Mouse (Mus musculus) hindbrain, embryonic 10.5 days (tissue): ENCODE data around the gene Wipf1. TPM values are rescaled to one million over a fixed set of nuclear protein-coding genes. Genes with fewer than 3 reads are reported as not detected.

Source experiments
- DNase-seq: peaks from one replicate; pipeline ENCODE4 v3.0.0-alpha.2; 2017; ENCODE audit warnings: low spot score
- H3K27ac ChIP-seq: fragments of 300-500 bp; sonication (generic); 2 replicates; pipeline ENCODE4 v1.5.1; 2016; ENCODE audit warnings: mild to moderate bottlenecking, moderate library complexity
- H3K27me3 ChIP-seq: fragments of 300-500 bp; sonication (generic); 2 replicates; pipeline ENCODE4 v1.6.1; 2016; ENCODE audit warnings: mild to moderate bottlenecking; ENCODE audit not compliant: poor library complexity, insufficient read depth, severe bottlenecking
- H3K36me3 ChIP-seq: fragments of 300-500 bp; sonication (generic); 2 replicates; pipeline ENCODE4 v1.6.1; 2016; ENCODE audit warnings: mild to moderate bottlenecking, moderate library complexity
- H3K4me1 ChIP-seq: fragments of 300-500 bp; sonication (generic); replicated peaks from 2 replicates; pipeline ENCODE4 v1.6.1; 2016; ENCODE audit warnings: mild to moderate bottlenecking
- H3K4me3 ChIP-seq: fragments of 300-500 bp; sonication (generic); 2 replicates; pipeline ENCODE4 v1.5.1; 2016; ENCODE audit warnings: mild to moderate bottlenecking, moderate library complexity
- H3K9me3 ChIP-seq: fragments of 300-500 bp; sonication (generic); 2 replicates; pipeline ENCODE4 v1.6.1; 2016; ENCODE audit warnings: mild to moderate bottlenecking, moderate library complexity
- WGBS: fragments of 180-500 bp; shearing (Covaris S2); methylation state at CpG from one replicate; pipeline ENCODE4 v1.1.7; 2016; 5-methylcytosine and 5-hydroxymethylcytosine counted together
- polyA plus RNA-seq: library from polyadenylated mRNA; unstranded; fragments of >200 nt; fragmentation: Nextera tagmentation; extraction: Ambion mirVana; gene quantifications from 2 replicates; pipeline ENCODE4 v1.2.1, GENCODE M21; 2016

Wipf1 gene
- polyA plus RNA-seq, 1 experiment from 2014 or later = 8.6 TPM

DNA sequence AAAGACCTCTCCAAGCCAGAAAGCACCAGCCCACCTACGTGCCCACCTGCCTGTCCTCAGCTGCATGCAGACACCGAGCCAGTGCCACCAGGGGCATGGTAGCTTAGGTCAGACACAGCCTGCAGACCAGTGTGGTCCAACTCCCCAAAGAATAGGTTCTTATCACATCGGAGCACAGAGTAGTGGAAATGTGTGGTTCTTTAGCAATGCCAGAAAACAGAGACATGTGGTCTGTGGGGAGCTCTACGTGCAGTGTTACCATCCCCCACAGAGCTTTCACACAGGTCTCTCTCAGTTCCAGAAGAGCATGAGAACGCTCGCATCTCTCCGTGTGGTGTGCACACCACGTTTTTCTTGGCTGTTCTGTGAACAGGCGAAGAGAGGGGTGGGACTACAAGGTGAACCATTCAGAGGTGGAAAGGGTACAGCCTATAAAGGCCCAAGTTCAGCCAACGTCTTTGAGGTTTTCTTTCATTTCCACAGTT lies 59.3 kb downstream of the Wipf1 start:
- Histone ChIP-seq H3K27ac (no peak overlapping the region; the same call in 1 of the 2 replicates), H3K9me3 (no peaks in the 10 kb centered on the region), H3K4me3 (no peak overlapping the region), H3K27me3 (no peaks in the 10 kb centered on the region), H3K36me3 (0 out of 2 replicates have a peak, but pooled peaks cover 4% of the 10 kb centered on the region), H3K4me1 (0 out of 2 replicates have a peak, but pooled peaks cover 6% of the 10 kb centered on the region)
- 87% methylated on average over 10 of the region's 10 CpGs for WGBS
- DNase-seq = no peak

DNA sequence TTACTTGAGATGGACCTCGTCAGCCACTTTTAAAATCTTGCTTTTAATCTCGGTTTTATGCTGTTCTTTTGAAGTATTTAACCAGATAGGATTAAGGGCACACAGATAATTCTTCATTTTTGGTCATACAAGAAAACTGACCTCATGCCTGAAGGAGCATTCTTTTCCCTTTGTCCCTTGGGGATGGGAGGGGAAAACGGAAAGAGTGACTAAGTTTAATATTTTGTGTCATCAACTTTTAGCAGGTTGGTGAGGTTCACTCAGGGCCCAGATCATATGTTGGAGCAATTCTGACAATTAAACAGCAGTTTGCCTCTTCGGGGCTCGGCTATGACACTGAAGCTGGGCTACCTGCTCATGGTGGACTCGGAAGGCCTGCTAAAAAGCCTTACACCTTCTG lies 60.0 kb downstream of the Wipf1 start:
- no peak overlapping the region for H3K27ac ChIP-seq
- no peaks in the 10 kb centered on the region for H3K27me3 ChIP-seq
- no peak overlapping the region for H3K4me3 ChIP-seq
- 0 out of 2 replicates have a peak, but pooled peaks cover 4% of the 10 kb centered on the region for H3K36me3 ChIP-seq
- no peak for DNase-seq
- H3K4me1 ChIP-seq = 0 out of 2 replicates have a peak, but pooled peaks cover 6% of the 10 kb centered on the region
- H3K9me3 ChIP-seq = no peaks in the 10 kb centered on the region
- WGBS = 90% methylated on average over 6 of the region's 6 CpGs

DNA sequence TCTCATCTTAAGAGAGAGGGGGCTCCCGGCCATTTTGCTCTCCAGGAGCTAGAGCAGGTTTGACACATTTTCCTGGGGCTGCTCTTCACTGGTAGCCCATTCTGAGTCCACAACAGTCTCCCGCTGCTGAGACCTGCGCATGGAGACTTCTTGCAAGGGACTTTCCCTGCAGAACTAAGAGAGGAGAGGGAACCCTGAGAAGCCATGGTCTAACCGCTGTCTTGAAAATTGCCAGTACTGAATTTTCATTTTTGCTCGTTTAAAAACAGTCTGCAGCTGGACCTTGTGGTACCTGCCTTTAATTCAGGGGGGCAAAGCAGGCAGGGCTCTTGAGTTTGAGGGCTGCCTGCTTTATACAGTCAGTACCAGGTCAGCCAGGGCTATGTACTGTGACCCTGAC lies 60.5 kb downstream of the Wipf1 start:
- WGBS = 86% methylated on average over 5 of the region's 5 CpGs

DNA sequence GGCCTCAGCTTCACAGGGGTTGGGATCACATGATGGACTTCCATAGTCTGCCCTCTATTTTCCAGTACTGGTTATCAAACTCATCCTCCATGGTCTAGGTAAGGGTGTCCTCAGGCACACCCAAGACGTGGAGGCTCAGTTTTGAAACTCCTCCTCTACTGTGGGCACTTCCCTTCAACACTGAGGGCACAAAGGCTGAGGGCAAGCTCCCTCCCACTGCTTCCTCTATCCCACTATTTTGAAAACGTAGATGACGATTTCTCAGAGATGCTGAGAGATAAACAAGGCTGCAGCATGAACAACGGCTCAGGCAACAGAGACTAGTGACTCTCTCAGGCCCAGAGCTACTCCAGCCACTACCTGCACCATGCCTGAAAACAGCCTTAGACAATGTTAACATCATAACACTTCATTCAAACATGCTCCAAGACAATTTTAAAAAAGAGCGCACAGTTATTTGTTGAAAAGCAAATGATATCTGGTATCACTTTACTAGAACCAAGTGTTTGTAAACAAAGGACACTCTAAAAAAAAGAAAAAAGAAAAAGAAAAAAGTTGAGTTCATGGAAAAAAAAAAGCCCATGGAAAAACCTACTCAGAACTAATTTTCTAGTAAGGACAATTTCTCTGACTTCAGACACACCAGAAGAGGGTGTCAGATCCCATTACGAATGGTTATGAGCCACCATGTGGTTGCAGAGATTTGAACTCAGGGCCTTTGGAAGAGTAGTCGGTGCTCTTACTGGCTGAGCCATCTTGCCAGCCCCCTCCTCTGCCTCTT lies 62.3 kb downstream of the Wipf1 start:
- H3K9me3 ChIP-seq = no peaks in the 10 kb centered on the region
- 0 out of 2 replicates have a peak, but pooled peaks cover under 1% of the 10 kb centered on the region for H3K36me3 ChIP-seq
- H3K4me1 ChIP-seq = 0 out of 2 replicates have a peak, but pooled peaks cover 9% of the 10 kb centered on the region
- 84% methylated on average over 7 of the region's 7 CpGs for whole genome bisulfite sequencing
- H3K27me3 ChIP-seq = no peaks in the 10 kb centered on the region
- no peak overlapping the region for H3K4me3 ChIP-seq
- no peak for DNase-seq
- H3K27ac ChIP-seq = no peak overlapping the region

More for the DNA sequence above, 60.5 kb downstream of the Wipf1 start:
- no peaks in the 10 kb centered on the region for H3K27me3 ChIP-seq
- H3K9me3 ChIP-seq = no peaks in the 10 kb centered on the region
- H3K27ac ChIP-seq = no peak overlapping the region
- 0 out of 2 replicates have a peak, but pooled peaks cover 4% of the 10 kb centered on the region for H3K36me3 ChIP-seq
- 0 out of 2 replicates have a peak, but pooled peaks cover 6% of the 10 kb centered on the region for H3K4me1 ChIP-seq
- DNase-seq = no peak
- no peak overlapping the region for H3K4me3 ChIP-seq

DNA sequence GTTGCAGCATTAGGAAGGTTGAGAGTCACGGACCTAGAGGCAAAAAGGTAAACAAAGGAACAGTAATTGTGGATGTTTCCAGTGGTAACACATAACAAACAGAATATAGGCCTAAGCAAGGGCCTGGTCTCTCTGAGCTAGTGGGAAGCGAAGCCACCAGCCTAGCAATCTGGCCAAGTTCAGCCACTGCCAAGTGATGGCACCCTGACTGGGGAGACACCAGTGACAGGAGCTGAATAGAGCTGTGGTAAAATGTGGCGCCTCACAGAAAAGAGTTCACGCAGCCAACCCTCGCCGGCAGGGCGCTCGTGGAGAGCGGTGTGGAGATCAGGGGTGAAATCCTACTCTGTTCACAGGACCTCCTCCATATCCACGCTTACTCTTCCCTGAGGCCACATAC lies 63.1 kb downstream of the Wipf1 start:
- H3K4me3 ChIP-seq = no peak overlapping the region
- no peaks in the 10 kb centered on the region for H3K36me3 ChIP-seq
- no peak for DNase-seq
- H3K27ac ChIP-seq = no peak overlapping the region
- 0 out of 2 replicates have a peak, but pooled peaks cover 9% of the 10 kb centered on the region for H3K4me1 ChIP-seq
- H3K27me3 ChIP-seq = no peaks in the 10 kb centered on the region
- WGBS = 91% methylated on average over 10 of the region's 10 CpGs
- H3K9me3 ChIP-seq = no peaks in the 10 kb centered on the region

DNA sequence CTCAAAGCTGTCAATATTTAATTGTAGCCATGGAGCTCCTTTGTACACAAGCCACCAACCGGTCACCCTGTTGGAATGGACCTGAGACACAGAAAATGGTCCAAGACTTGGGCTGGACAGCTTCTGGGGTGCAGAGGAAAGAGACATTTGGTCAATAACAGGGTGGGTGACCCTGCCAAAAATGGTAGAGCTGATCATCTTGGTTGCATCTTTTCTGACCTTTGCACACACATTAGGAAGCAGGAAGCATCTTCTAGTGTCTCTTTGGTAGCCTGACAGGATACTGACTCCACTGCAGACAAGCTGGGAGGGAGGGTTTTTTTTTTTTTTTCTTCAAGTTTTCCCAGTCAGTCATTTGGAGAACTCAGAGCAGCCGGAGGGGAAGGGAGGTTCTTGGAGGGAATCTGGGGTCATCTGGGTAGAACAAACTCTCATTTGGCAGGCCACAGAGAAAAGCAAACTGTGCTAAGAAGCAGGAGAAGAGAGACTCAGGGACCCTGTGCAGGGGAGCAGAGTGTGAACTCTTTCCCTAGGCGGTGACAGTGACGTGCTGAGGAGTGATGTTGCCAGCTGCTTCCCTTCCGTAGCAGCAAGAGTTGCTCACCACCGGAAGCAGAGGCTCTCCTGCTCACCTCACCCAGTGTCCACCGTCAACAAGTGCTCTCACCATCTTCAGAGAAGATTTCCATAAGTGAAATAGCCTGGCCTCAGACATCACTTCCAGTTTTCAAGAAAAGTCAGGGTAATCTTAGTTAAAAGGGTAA lies 65.9 kb downstream of the Wipf1 start:
- H3K4me1 ChIP-seq = peaks cover 13% of the 10 kb centered on the region
- 56% methylated on average over 7 of the region's 7 CpGs for WGBS
- DNase-seq = no peak
- no peaks in the 10 kb centered on the region for H3K27me3 ChIP-seq
- H3K36me3 ChIP-seq = no peaks in the 10 kb centered on the region
- no peaks in the 10 kb centered on the region for H3K9me3 ChIP-seq
- no peak overlapping the region for H3K4me3 ChIP-seq
- H3K27ac ChIP-seq = no peak overlapping the region

DNA sequence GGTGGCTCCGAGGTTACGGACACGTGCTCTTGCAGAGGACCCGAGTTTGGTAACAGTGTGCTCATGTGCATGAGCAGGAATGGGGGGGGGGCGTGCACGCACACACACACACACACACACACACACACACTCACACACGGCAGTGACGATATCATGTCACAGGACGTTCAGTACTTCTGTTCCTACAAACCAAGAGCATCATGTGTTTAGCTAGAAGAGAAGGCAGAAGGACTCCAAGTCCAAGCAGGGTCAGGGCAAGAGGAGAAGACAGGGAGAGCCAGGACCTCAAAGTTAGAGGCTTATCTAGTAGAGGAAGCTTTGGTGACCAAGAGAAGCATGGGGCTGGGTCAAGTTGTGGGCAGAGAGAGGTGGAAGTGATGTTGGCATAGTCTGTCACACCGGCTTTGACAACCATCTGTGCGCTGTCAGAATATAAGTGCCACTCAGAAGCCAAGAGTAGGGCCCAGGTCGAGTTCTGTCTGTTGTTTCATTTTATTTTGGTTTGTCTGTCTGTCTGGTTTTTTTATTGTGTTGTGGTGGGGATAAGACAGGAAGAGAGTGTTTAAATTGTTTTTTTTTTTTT lies 66.7 kb downstream of the Wipf1 start:
- Histone ChIP-seq H3K27ac (no peak overlapping the region), H3K27me3 (no peaks in the 10 kb centered on the region), H3K4me3 (no peak overlapping the region), H3K9me3 (no peaks in the 10 kb centered on the region), H3K4me1 (peaks cover 13% of the 10 kb centered on the region), H3K36me3 (no peaks in the 10 kb centered on the region)
- DNase-seq = no peak
- WGBS = 94% methylated on average over 12 of the region's 12 CpGs

DNA sequence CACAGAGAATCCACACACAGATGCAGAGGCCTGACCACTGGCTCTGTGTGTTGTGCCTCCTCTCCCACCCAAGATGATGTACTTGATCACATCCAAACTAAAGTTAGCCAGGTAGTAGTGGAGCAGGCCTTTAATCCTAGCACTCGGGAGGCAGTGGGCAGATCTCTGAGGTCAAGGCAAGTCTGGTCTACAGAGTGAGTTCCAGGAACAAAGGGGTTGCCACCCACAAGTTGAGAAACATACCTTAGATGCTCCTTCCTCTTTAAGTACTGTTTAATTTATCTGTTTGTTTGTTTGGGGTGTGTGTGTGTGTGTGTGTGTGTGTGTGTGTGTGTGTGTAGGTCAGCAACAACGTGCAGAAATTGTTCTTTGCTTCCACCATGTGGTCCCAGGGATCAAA lies 67.3 kb downstream of the Wipf1 start:
- 88% methylated on average over 2 of the region's 2 CpGs for WGBS
- H3K27ac ChIP-seq = no peak overlapping the region
- H3K4me1 ChIP-seq = peaks cover 13% of the 10 kb centered on the region
- H3K4me3 ChIP-seq = no peak overlapping the region
- DNase-seq = no peak
- H3K36me3 ChIP-seq = no peaks in the 10 kb centered on the region
- H3K27me3 ChIP-seq = no peaks in the 10 kb centered on the region
- H3K9me3 ChIP-seq = no peaks in the 10 kb centered on the region

DNA sequence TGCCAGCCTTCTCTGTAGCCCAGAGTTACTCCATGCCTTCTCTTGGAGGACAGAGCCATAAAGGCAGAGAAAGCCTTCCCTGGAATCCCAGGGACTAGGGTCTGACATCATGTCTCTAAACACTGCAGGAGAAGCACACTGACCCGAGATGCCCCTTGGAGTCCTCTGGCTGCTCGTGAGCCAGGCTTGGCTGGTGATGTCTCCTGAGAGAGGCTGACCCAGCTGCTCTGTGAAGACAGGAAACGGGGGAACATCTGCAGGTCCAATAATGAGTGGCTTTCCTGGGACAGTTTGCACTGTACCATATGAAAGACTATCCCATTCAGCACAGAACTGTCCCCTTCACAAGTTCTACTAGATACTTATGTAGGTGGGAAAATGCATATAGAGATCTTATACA lies 69.4 kb downstream of the Wipf1 start:
- no peaks in the 10 kb centered on the region for H3K9me3 ChIP-seq
- peaks cover 22% of the 10 kb centered on the region for H3K4me1 ChIP-seq
- no peak overlapping the region for H3K27ac ChIP-seq
- no peak for DNase-seq
- H3K36me3 ChIP-seq = no peaks in the 10 kb centered on the region
- H3K27me3 ChIP-seq = no peaks in the 10 kb centered on the region
- WGBS = 57% methylated on average over 3 of the region's 3 CpGs
- H3K4me3 ChIP-seq = no peak overlapping the region

DNA sequence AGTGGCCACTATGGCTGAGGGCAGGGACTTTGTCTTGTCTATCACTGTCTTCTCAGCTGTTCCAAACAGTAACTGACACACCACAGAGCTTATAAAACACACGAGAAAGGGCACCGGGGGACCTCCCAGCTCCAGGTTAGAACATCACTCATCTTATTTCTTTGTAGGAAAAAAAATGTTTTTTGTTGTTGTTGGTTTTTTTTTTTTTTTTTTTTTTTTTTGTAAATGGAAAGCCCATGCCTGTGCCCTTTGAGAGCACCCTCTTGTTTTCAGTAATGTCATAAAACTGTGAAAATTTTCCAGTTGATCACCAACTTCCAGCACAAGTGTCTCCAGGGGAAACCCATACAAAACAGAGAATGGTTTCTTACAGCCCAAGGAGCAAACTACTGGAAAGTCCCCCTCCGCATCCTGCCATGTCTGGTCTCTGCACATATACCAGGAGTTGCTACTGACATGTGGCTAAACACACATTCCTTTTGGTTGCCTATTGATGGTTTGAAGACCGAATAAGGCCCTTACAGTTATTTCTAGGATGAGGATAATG lies 69.9 kb downstream of the Wipf1 start:
- WGBS = 89% methylated on average over 4 of the region's 4 CpGs
- H3K36me3 ChIP-seq = no peaks in the 10 kb centered on the region
- no peaks in the 10 kb centered on the region for H3K27me3 ChIP-seq
- peaks cover 22% of the 10 kb centered on the region for H3K4me1 ChIP-seq
- H3K9me3 ChIP-seq = no peaks in the 10 kb centered on the region
- no peak for DNase-seq
- H3K4me3 ChIP-seq = no peak overlapping the region
- H3K27ac ChIP-seq = no peak overlapping the region

DNA sequence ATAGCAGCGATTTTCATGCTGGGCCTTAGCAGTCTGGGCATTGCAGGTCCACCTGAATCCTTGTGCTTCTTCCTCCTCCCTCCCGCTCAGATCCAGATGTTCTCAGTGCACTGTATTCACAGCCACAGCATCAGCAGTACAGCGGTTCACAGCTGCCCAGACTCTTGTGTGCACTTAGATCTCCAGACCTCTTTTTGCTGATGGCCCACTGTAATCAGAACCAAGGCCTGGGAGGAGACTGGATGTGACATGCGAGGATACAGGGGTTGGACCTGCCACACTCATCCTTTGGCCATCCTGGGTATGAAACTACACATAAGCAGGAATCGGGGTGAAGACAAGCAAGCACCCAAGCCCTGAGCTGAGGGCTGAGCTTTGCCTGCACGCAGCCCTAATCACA lies 72.6 kb downstream of the Wipf1 start:
- H3K36me3 ChIP-seq = no peaks in the 10 kb centered on the region
- H3K27me3 ChIP-seq = no peaks in the 10 kb centered on the region
- WGBS = 95% methylated on average over 6 of the region's 6 CpGs
- DNase-seq = no peak
- no peak overlapping the region for H3K4me3 ChIP-seq
- H3K4me1 ChIP-seq = peaks cover 18% of the 10 kb centered on the region
- no peaks in the 10 kb centered on the region for H3K9me3 ChIP-seq
- H3K27ac ChIP-seq = no peak overlapping the region

DNA sequence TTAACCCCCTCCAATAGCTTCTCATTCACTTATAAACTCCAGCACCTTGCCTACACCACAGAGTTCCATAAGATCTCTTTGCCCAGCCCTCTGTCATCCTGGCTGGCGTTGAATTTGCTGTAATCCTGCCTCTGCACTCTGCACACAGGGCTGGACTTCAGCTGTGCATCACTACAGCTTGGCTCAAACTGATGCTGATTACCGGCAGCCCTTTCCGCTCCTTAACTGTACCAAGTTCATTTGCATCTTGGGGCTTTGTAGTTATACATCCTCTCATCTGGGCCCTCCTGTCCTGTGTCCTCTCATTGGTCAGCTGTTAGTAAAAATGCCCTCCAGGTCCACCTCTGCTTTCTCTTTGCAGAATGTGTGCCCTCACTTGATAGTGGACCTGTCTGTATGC lies 73.4 kb downstream of the Wipf1 start:
- Histone ChIP-seq H3K27me3 (no peaks in the 10 kb centered on the region), H3K9me3 (no peaks in the 10 kb centered on the region), H3K4me3 (no peak overlapping the region), H3K36me3 (no peaks in the 10 kb centered on the region), H3K27ac (no peak overlapping the region), H3K4me1 (peaks cover 18% of the 10 kb centered on the region)
- DNase-seq = no peak
- 88% methylated on average over 3 of the region's 3 CpGs for WGBS
